Mouse (Mus musculus) megakaryocyte, embryonic 14.5 days (primary cell): ENCODE measurements around the gene Man1a2. TPM values are rescaled to one million over a fixed set of nuclear protein-coding genes. Genes with fewer than 3 reads are reported as not detected.

Experiments used
- H3K27me3 ChIP-seq: replicated peaks from 2 replicates; pipeline ENCODE3; 2012; ENCODE audit warnings: inconsistent platforms
- H3K36me3 ChIP-seq: replicated peaks from 2 replicates; pipeline ENCODE3; 2012; ENCODE audit warnings: low read length, inconsistent platforms, mixed read lengths
- H3K4me1 ChIP-seq: 2 replicates; pipeline ENCODE4 v1.6.1; 2012; ENCODE audit warnings: inconsistent platforms
- H3K4me3 ChIP-seq: replicated peaks from 2 replicates; pipeline ENCODE3; 2012; ENCODE audit warnings: moderate library complexity, mild to moderate bottlenecking, inconsistent platforms
- H3K9me3 ChIP-seq: 2 replicates; pipeline ENCODE4 v1.6.1; 2012; ENCODE audit warnings: inconsistent platforms
- FLI1 ChIP-seq: IDR thresholded peaks from 2 replicates; pipeline ENCODE4 v1.6.1; 2012; ENCODE audit warnings: low read length, inconsistent platforms, mixed read lengths
- GATA1 ChIP-seq: IDR thresholded peaks from 3 replicates; pipeline ENCODE4 v1.6.1; 2012; ENCODE audit warnings: mixed read lengths, low read length, inconsistent platforms, borderline replicate concordance
- polyA plus RNA-seq: library from polyadenylated mRNA; stranded (reverse); fragments of >175 nt; gene quantifications from 2 replicates; pipeline ENCODE4 v1.2.3, GENCODE M21; 2012; ENCODE audit warnings: low replicate concordance; ENCODE audit not compliant: insufficient read depth

The Man1a2 gene
- polyA plus RNA-seq, 1 experiment = 20.6 TPM

GRCm38 (mm10) chr3:100685763-100686370 lies 564 bp upstream of the Man1a2 start:
- Histone ChIP-seq H3K4me3 (peak overlapping the region; percentile 95), H3K9me3 (no peaks in the 10 kb centered on the region), H3K27me3 (no peaks in the 10 kb centered on the region), H3K36me3 (no peaks in the 10 kb centered on the region), H3K4me1 (peaks cover 44% of the 10 kb centered on the region)
- TF ChIP-seq FLI1 = no peak
- no peak for TF ChIP-seq GATA1

- peak overlapping the region; percentile 95 for H3K4me3 ChIP-seq
- H3K4me1 ChIP-seq = peaks cover 47% of the 10 kb centered on the region
- no peaks in the 10 kb centered on the region for H3K9me3 ChIP-seq
- H3K36me3 ChIP-seq = peaks cover 4% of the 10 kb centered on the region
- no peaks in the 10 kb centered on the region for H3K27me3 ChIP-seq
- TF ChIP-seq FLI1 (no peak), GATA1 (no peak)
Measured at GRCm38 (mm10) chr3:100684234-100684975, 898 bp downstream of the Man1a2 start.

- peak overlapping the region; percentile 95 for H3K4me3 ChIP-seq
- H3K9me3 ChIP-seq = no peaks in the 10 kb centered on the region
- TF ChIP-seq GATA1 = no peak
- TF ChIP-seq FLI1 = no peak
- peaks cover 12% of the 10 kb centered on the region for H3K36me3 ChIP-seq
- H3K4me1 ChIP-seq = peaks cover 60% of the 10 kb centered on the region
- no peaks in the 10 kb centered on the region for H3K27me3 ChIP-seq
Measured at GRCm38 (mm10) chr3:100682841-100683240, 2.5 kb downstream of the Man1a2 start.

GRCm38 (mm10) chr3:100682281-100682680 lies 3.0 kb downstream of the Man1a2 start:
- H3K36me3 ChIP-seq = peaks cover 12% of the 10 kb centered on the region
- peaks cover 64% of the 10 kb centered on the region for H3K4me1 ChIP-seq
- TF ChIP-seq GATA1 = no peak
- no peak for TF ChIP-seq FLI1
- H3K9me3 ChIP-seq = no peaks in the 10 kb centered on the region
- H3K27me3 ChIP-seq = no peaks in the 10 kb centered on the region
- peak overlapping the region; percentile 95 for H3K4me3 ChIP-seq

- peaks cover 60% of the 10 kb centered on the region for H3K4me1 ChIP-seq
- TF ChIP-seq FLI1 (no peak), GATA1 (no peak)
- peaks cover 17% of the 10 kb centered on the region for H3K36me3 ChIP-seq
- no peaks in the 10 kb centered on the region for H3K27me3 ChIP-seq
- no peaks in the 10 kb centered on the region for H3K9me3 ChIP-seq
- H3K4me3 ChIP-seq = peak overlapping the region; percentile 90
Measured at GRCm38 (mm10) chr3:100681448-100682092, 3.7 kb downstream of the Man1a2 start.

- peak overlapping the region; percentile 59 for H3K4me3 ChIP-seq
- TF ChIP-seq FLI1 (no peak), GATA1 (no peak)
- no peaks in the 10 kb centered on the region for H3K9me3 ChIP-seq
- no peaks in the 10 kb centered on the region for H3K27me3 ChIP-seq
- peaks cover 60% of the 10 kb centered on the region for H3K4me1 ChIP-seq
- H3K36me3 ChIP-seq = peaks cover 17% of the 10 kb centered on the region
Measured at GRCm38 (mm10) chr3:100680226-100680625, 5.1 kb downstream of the Man1a2 start.

- no peaks in the 10 kb centered on the region for H3K9me3 ChIP-seq
- peak overlapping the region; percentile 44 for H3K4me3 ChIP-seq
- H3K36me3 ChIP-seq = peaks cover 17% of the 10 kb centered on the region
- peaks cover 63% of the 10 kb centered on the region for H3K4me1 ChIP-seq
- TF ChIP-seq FLI1 = no peak
- no peak for TF ChIP-seq GATA1
- no peaks in the 10 kb centered on the region for H3K27me3 ChIP-seq
Measured at GRCm38 (mm10) chr3:100678951-100679570, 6.2 kb downstream of the Man1a2 start.

GRCm38 (mm10) chr3:100675146-100675545 lies 10.2 kb downstream of the Man1a2 start:
- Histone ChIP-seq H3K4me1 (peaks cover 38% of the 10 kb centered on the region), H3K9me3 (no peaks in the 10 kb centered on the region), H3K36me3 (peaks cover 13% of the 10 kb centered on the region), H3K4me3 (peak overlapping the region; percentile 57), H3K27me3 (no peaks in the 10 kb centered on the region)
- TF ChIP-seq GATA1 (no peak), FLI1 (no peak)

GRCm38 (mm10) chr3:100670412-100670811 lies 14.9 kb downstream of the Man1a2 start:
- peaks cover 15% of the 10 kb centered on the region for H3K4me1 ChIP-seq
- peaks cover 6% of the 10 kb centered on the region; the same call in 1 of the 2 replicates for H3K9me3 ChIP-seq
- TF ChIP-seq GATA1 (no peak), FLI1 (no peak)
- H3K4me3 ChIP-seq = no peak overlapping the region
- H3K36me3 ChIP-seq = peaks cover 10% of the 10 kb centered on the region
- H3K27me3 ChIP-seq = no peaks in the 10 kb centered on the region

GRCm38 (mm10) chr3:100653291-100653690 lies 32.0 kb downstream of the Man1a2 start:
- no peak overlapping the region for H3K4me3 ChIP-seq
- H3K4me1 ChIP-seq = peaks cover 22% of the 10 kb centered on the region
- H3K27me3 ChIP-seq = no peaks in the 10 kb centered on the region
- peaks cover 56% of the 10 kb centered on the region for H3K36me3 ChIP-seq
- no peaks in the 10 kb centered on the region for H3K9me3 ChIP-seq
- TF ChIP-seq FLI1 (no peak), GATA1 (no peak)
